Mouse (Mus musculus): Measurements from ENCODE around the gene Grin3b. TPM values are rescaled to one million over a fixed set of nuclear protein-coding genes. Genes with fewer than 3 reads are reported as not detected.

The Grin3b gene
- total RNA-seq, 1 experiment = 0.36 TPM

DNA sequence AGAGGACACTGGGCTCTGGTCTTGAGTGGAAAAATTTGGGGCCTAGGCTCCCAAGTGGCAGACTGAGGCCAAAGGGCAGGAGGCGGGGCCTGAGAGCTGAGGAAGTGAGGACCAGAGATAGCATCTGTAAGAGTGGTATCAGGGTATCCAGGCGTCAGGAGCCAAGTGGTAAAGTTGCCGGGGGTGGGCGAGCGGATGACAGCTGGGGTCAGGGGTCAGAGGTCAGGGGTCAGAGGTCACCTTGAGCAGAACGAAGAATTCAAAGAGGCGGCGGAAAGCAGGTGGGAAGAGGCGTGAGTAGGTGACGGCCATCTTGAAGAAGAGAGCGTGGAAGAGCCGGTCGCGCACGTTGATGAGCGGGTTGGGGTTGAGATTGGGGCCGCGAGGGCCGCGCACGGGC lies 13.2 kb downstream of the Grin3b start:
- H3K4me3 ChIP-seq (ENCODE audit: insufficient read depth in 1 of 2, low read depth in 1 of 2, low read length in 2 of 2, poor library complexity in 1 of 2, severe bottlenecking in 1 of 2) = peak overlapping the region; percentile 81 to 88
- peak overlapping the region; percentile 94 for H3K9ac ChIP-seq (ENCODE audit: insufficient read depth, low read depth, low read length, poor library complexity, severe bottlenecking)
- H3K27ac ChIP-seq (ENCODE audit: insufficient read depth, low read depth, low read length, poor library complexity, severe bottlenecking) = peak overlapping the region; percentile 91
- in situ Hi-C loops (cut with MboI; ENCODE audit: low sequenced_read_pairs in 2 of 2, unreplicated experiment in 2 of 2) = loop anchor here in 1 of 2 experiments (25.0 kb wide), 1 partner anchor 129 kb away; the partner anchor contains the start of genes Sbno2 and Stk11
- no peak for DNase-seq (ENCODE audit: low read depth, low spot score)
- TF ChIP-seq HCFC1 (IDR thresholded peaks at IDR 0.05; ENCODE audit: borderline replicate concordance, insufficient read depth, low read length) = peak; percentile 68; the same call in 1 of the 2 replicates
- TF ChIP-seq CHD2 (IDR thresholded peaks at IDR 0.05; ENCODE audit: low read depth, low read length) = peak; percentile 92
- TF ChIP-seq ZC3H11A (IDR thresholded peaks at IDR 0.05; ENCODE audit: borderline replicate concordance, low read depth, low read length) = no peak
- H3K36me3 ChIP-seq (ENCODE audit: control insufficient read depth, insufficient read depth, low read length, poor library complexity, severe bottlenecking) = peaks cover 11% of the 10 kb centered on the region; the same call in 1 of the 2 replicates
- no peaks in the 10 kb centered on the region for H3K9me3 ChIP-seq (ENCODE audit: control insufficient read depth, insufficient read depth, low read depth, low read length)
- peaks cover 11 to 27% of the 10 kb centered on the region in 2 experiments for H3K4me1 ChIP-seq (ENCODE audit: control insufficient read depth in 2 of 2, insufficient read depth in 2 of 2, low read length in 2 of 2, poor library complexity in 1 of 2)

DNA sequence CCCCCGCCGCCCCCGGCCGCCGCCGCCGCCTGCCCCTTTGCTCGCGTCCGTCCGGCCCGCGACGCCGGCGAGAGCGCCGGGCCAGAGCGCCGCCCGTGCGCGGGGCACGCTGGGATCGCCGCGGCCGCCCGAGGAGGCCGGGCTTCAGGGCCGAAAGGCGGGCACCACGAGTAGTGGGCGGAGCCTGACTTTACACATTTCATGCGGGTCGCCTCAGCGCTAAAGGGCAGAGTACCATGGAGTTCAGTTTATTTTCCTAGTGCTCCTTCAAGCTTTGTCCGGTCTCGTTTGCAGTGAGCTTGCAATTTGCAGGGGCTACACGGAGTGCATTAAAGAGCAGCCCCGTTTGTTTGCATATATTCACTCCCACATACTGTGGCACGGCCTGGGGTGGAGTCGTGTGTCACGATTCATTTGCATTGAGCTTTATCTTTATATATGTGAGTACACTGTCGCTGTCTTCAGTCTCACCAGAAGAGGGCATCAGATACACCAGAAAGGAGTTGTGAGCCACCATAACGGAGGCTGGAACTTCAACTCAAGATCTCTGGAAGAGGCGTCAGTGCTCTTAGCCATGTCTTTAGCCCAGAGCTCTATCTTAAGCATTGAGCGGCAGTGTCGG lies 13.8 kb downstream of the Grin3b start, which contains the start of gene Tmem259:
Gene Tmem259, minus strand, starts transcription at position 136 of the 622 bp plus-strand sequence.
- in situ Hi-C loops (cut with MboI; ENCODE audit: low sequenced_read_pairs in 2 of 2, unreplicated experiment in 2 of 2) = loop anchor here in 1 of 2 experiments (25.0 kb wide), 1 partner anchor 128 kb away; the partner anchor contains the start of genes Sbno2 and Stk11
- H3K9ac ChIP-seq (ENCODE audit: insufficient read depth, low read depth, low read length, poor library complexity, severe bottlenecking) = peak within 1 kb of the TSS; percentile 94
- DNase-seq (ENCODE audit: low read depth, low spot score) = peak; percentile 84
- no peak for TF ChIP-seq CHD2 (IDR thresholded peaks at IDR 0.05; ENCODE audit: low read depth, low read length)
- 0 out of 2 replicates have a peak, but pooled peaks have one; percentile 18 for TF ChIP-seq HCFC1 (IDR thresholded peaks at IDR 0.05; ENCODE audit: borderline replicate concordance, insufficient read depth, low read length)
- TF ChIP-seq ZC3H11A (IDR thresholded peaks at IDR 0.05; ENCODE audit: borderline replicate concordance, low read depth, low read length) = 0 out of 2 replicates have a peak, but pooled peaks have one; percentile 1
- TF ChIP-seq MAFK (IDR thresholded peaks at IDR 0.05; ENCODE audit: insufficient read depth, low read depth, low read length) = no peak
- peak within 1 kb of the TSS; percentile 88 to 100 for H3K4me3 ChIP-seq (ENCODE audit: insufficient read depth in 1 of 2, low read depth in 1 of 2, low read length in 2 of 2, poor library complexity in 1 of 2, severe bottlenecking in 1 of 2)
- no peaks in the 10 kb centered on the region for H3K9me3 ChIP-seq (ENCODE audit: control insufficient read depth, insufficient read depth, low read depth, low read length)
- peaks cover 5% of the 10 kb centered on the region; the same call in 1 of the 2 replicates for H3K36me3 ChIP-seq (ENCODE audit: control insufficient read depth, insufficient read depth, low read length, poor library complexity, severe bottlenecking)
- peak within 1 kb of the TSS; percentile 91 for H3K27ac ChIP-seq (ENCODE audit: insufficient read depth, low read depth, low read length, poor library complexity, severe bottlenecking)
- H3K4me1 ChIP-seq (ENCODE audit: control insufficient read depth in 2 of 2, insufficient read depth in 2 of 2, low read length in 2 of 2, poor library complexity in 1 of 2) = peaks cover 11 to 24% of the 10 kb centered on the region in 2 experiments

DNA sequence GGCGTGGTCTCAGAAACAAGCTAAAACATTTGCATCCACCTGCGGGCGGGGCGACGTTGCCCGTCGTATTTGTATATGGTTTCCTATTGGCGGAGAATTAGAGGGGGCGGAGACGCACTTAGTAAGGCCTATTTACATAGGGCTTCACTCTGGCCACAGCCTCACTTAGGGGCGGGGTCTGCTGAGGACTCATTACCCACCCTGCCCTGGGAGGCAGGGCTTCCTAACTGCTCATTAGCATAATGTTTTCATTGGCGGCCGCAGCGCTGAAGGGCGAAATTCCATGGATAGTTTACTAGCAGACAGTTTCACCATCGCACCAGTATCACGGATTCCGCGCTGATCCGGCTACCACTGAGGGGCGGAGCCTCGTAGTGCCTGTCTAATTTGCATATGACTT lies 14.4 kb downstream of the Grin3b start:
- TF ChIP-seq HCFC1 (IDR thresholded peaks at IDR 0.05; ENCODE audit: borderline replicate concordance, insufficient read depth, low read length) (no peak), CHD2 (IDR thresholded peaks at IDR 0.05; ENCODE audit: low read depth, low read length) (no peak), ZNF384 (IDR thresholded peaks at IDR 0.05; ENCODE audit: low read depth, low read length) (no peak), MAFK (IDR thresholded peaks at IDR 0.05; ENCODE audit: insufficient read depth, low read depth, low read length) (no peak), ZC3H11A (IDR thresholded peaks at IDR 0.05; ENCODE audit: borderline replicate concordance, low read depth, low read length) (no peak)
- Histone ChIP-seq H3K27ac (ENCODE audit: insufficient read depth, low read depth, low read length, poor library complexity, severe bottlenecking) (peak overlapping the region; percentile 80), H3K9me3 (ENCODE audit: control insufficient read depth, insufficient read depth, low read depth, low read length) (no peaks in the 10 kb centered on the region), H3K36me3 (ENCODE audit: control insufficient read depth, insufficient read depth, low read length, poor library complexity, severe bottlenecking) (peaks cover 5% of the 10 kb centered on the region; the same call in 1 of the 2 replicates), H3K4me1 (ENCODE audit: control insufficient read depth in 2 of 2, insufficient read depth in 2 of 2, low read length in 2 of 2, poor library complexity in 1 of 2) (peaks cover 9 to 20% of the 10 kb centered on the region in 2 experiments), H3K9ac (ENCODE audit: insufficient read depth, low read depth, low read length, poor library complexity, severe bottlenecking) (peak overlapping the region; percentile 66), H3K4me3 (ENCODE audit: insufficient read depth in 1 of 2, low read depth in 1 of 2, low read length in 2 of 2, poor library complexity in 1 of 2, severe bottlenecking in 1 of 2) (peak overlapping the region; percentile 88 to 100)
- in situ Hi-C loops (cut with MboI; ENCODE audit: low sequenced_read_pairs in 2 of 2, unreplicated experiment in 2 of 2) = loop anchor here in 1 of 2 experiments (25.0 kb wide), 1 partner anchor 127 kb away; the partner anchor contains the start of genes Sbno2 and Stk11
- peak; percentile 99 for DNase-seq (ENCODE audit: low read depth, low spot score)

DNA sequence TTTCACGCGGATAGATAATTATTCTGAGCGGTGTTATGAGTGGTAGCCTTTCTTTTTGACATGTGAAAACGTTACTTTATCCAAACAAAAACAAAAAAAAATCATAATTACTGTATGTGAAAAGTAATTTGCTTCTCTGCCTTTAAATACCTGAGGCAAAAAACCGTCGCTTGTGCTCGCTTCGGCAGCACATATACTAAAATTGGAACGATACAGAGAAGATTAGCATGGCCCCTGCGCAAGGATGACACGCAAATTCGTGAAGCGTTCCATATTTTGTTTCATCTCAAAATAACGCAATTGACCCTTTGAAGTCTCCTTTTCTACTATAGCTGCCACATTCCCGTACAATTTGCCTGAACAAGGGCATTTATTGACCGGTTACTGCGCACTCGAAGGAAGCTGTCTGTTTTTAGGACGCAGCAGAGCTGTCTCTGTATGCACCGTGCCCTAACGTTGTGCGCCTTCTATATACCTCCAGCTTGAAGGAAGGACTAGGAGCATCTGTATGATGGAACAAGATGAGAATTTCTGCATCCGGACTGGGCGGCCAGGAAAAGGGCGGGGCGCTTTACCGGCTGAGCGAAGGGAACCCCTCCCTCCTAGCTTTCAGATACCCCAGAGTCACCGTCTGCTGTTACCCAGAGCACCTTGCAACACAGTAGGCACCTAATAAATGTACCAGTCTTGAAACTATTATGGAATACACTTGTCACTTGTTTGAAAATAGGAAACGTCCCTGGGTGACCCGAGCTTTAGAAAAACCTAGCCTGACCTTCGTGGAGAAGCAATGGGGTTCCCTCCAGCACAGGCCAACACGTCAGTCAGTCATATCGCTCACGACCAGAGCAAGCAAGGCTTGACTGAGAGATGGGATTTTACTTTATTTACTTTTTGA lies 15.1 kb downstream of the Grin3b start:
- Histone ChIP-seq H3K4me3 (ENCODE audit: insufficient read depth in 1 of 2, low read depth in 1 of 2, low read length in 2 of 2, poor library complexity in 1 of 2, severe bottlenecking in 1 of 2) (peak overlapping the region; percentile 70 to 100), H3K36me3 (ENCODE audit: control insufficient read depth, insufficient read depth, low read length, poor library complexity, severe bottlenecking) (peaks cover 5% of the 10 kb centered on the region; the same call in 1 of the 2 replicates), H3K4me1 (ENCODE audit: control insufficient read depth in 2 of 2, insufficient read depth in 2 of 2, low read length in 2 of 2, poor library complexity in 1 of 2) (peaks cover 9 to 19% of the 10 kb centered on the region in 2 experiments), H3K9me3 (ENCODE audit: control insufficient read depth, insufficient read depth, low read depth, low read length) (no peaks in the 10 kb centered on the region), H3K27ac (ENCODE audit: insufficient read depth, low read depth, low read length, poor library complexity, severe bottlenecking) (peak overlapping the region; percentile 80; the same call in 1 of the 2 replicates), H3K9ac (ENCODE audit: insufficient read depth, low read depth, low read length, poor library complexity, severe bottlenecking) (peak overlapping the region; percentile 32)
- DNase-seq (ENCODE audit: low read depth, low spot score) = no peak
- TF ChIP-seq CHD2 (IDR thresholded peaks at IDR 0.05; ENCODE audit: low read depth, low read length) (no peak), ZC3H11A (IDR thresholded peaks at IDR 0.05; ENCODE audit: borderline replicate concordance, low read depth, low read length) (no peak), ZNF384 (IDR thresholded peaks at IDR 0.05; ENCODE audit: low read depth, low read length) (peak; percentile 83), HCFC1 (IDR thresholded peaks at IDR 0.05; ENCODE audit: borderline replicate concordance, insufficient read depth, low read length) (0 out of 2 replicates have a peak, but pooled peaks have one; percentile 44)
- in situ Hi-C loops (cut with MboI; ENCODE audit: low sequenced_read_pairs in 2 of 2, unreplicated experiment in 2 of 2) = loop anchor here in 1 of 2 experiments (25.0 kb wide), 1 partner anchor 127 kb away; the partner anchor contains the start of genes Sbno2 and Stk11
